Mouse (Mus musculus): ENCODE measurements at regions not wholly inside any gene's neighbourhood (a gene's known extent, or its start where the extent isn't known, plus 50 kb on each side); places are given as distances from the start of the nearest gene placed in this dataset.
"Not testable (repeated sequence)": the region's sequence is repeated elsewhere in the genome, so short reads cannot be mapped to it uniquely, and the experiment has no call there.

GRCm38 (mm10) chr1:181283539-181283938, 68.9 kb upstream of the Cnih3 start:
- not testable (repeated sequence) for H3K4me1 ChIP-seq (ENCODE audit: control insufficient read depth, insufficient read depth, low read length); H3K4me3 ChIP-seq (ENCODE audit: low read depth, low read length); H3K27ac ChIP-seq (ENCODE audit: low read depth, low read length); H3K9ac ChIP-seq (ENCODE audit: low read length); H3K4me2 ChIP-seq; DNase-seq (ENCODE audit: low spot score, missing footprints); H3K27me3 ChIP-seq (ENCODE audit: control insufficient read depth, insufficient read depth, low read length); H3K9me3 ChIP-seq (ENCODE audit: control insufficient read depth, low read length); H3K36me3 ChIP-seq (ENCODE audit: control insufficient read depth, insufficient read depth, low read length); ATAC-seq (ENCODE audit: low FRiP score)
- 88% methylated on average over 8 of the region's 8 CpGs for WGBS

- no peaks in the 10 kb centered on the region for H3K36me3 ChIP-seq (ENCODE audit: control insufficient read depth, insufficient read depth, low read length)
- no peak overlapping the region for H3K4me2 ChIP-seq
- H3K27me3 ChIP-seq (ENCODE audit: control insufficient read depth, insufficient read depth, low read length) = no peaks in the 10 kb centered on the region
- no peak for DNase-seq (ENCODE audit: low spot score, missing footprints)
- ATAC-seq (ENCODE audit: low FRiP score) = no peak
- H3K9me3 ChIP-seq (ENCODE audit: control insufficient read depth, low read length) = no peaks in the 10 kb centered on the region
- H3K9ac ChIP-seq (ENCODE audit: low read length) = no peak overlapping the region
- 79% methylated on average over 10 of the region's 10 CpGs for WGBS
- no peak overlapping the region for H3K4me3 ChIP-seq (ENCODE audit: low read depth, low read length)
- no peaks in the 10 kb centered on the region for H3K4me1 ChIP-seq (ENCODE audit: control insufficient read depth, insufficient read depth, low read length)
- H3K27ac ChIP-seq (ENCODE audit: low read depth, low read length) = no peak overlapping the region
Observed at GRCm38 (mm10) chr1:181284301-181285197, 67.9 kb upstream of the Cnih3 start.

GRCm38 (mm10) chr1:181285600-181285999, 66.8 kb upstream of the Cnih3 start:
- H3K9me3 ChIP-seq (ENCODE audit: control insufficient read depth, low read length) = no peaks in the 10 kb centered on the region
- no peaks in the 10 kb centered on the region for H3K36me3 ChIP-seq (ENCODE audit: control insufficient read depth, insufficient read depth, low read length)
- H3K4me1 ChIP-seq (ENCODE audit: control insufficient read depth, insufficient read depth, low read length) = no peaks in the 10 kb centered on the region
- H3K27ac ChIP-seq (ENCODE audit: low read depth, low read length) = no peak overlapping the region
- H3K4me3 ChIP-seq (ENCODE audit: low read depth, low read length) = no peak overlapping the region
- 94% methylated on average over 8 of the region's 8 CpGs for WGBS
- no peak overlapping the region for H3K4me2 ChIP-seq
- H3K27me3 ChIP-seq (ENCODE audit: control insufficient read depth, insufficient read depth, low read length) = no peaks in the 10 kb centered on the region
- DNase-seq (ENCODE audit: low spot score, missing footprints) (no peak), ATAC-seq (ENCODE audit: low FRiP score) (no peak)
- H3K9ac ChIP-seq (ENCODE audit: low read length) = no peak overlapping the region

- DNase-seq (ENCODE audit: low spot score, missing footprints) = no peak
- Histone ChIP-seq H3K9ac (ENCODE audit: low read length) (no peak overlapping the region), H3K36me3 (ENCODE audit: control insufficient read depth, insufficient read depth, low read length) (no peaks in the 10 kb centered on the region), H3K4me2 (no peak overlapping the region), H3K27ac (ENCODE audit: low read depth, low read length) (no peak overlapping the region), H3K9me3 (ENCODE audit: control insufficient read depth, low read length) (no peaks in the 10 kb centered on the region), H3K4me3 (ENCODE audit: low read depth, low read length) (no peak overlapping the region), H3K4me1 (ENCODE audit: control insufficient read depth, insufficient read depth, low read length) (no peaks in the 10 kb centered on the region), H3K27me3 (ENCODE audit: control insufficient read depth, insufficient read depth, low read length) (no peaks in the 10 kb centered on the region)
- ATAC-seq (ENCODE audit: low FRiP score) = no peak
- 81% methylated on average over 5 of the region's 5 CpGs for WGBS
Observed at GRCm38 (mm10) chr1:181286146-181286545, 66.3 kb upstream of the Cnih3 start.

- H3K9me3 ChIP-seq (ENCODE audit: control insufficient read depth, low read length) = no peaks in the 10 kb centered on the region
- H3K4me1 ChIP-seq (ENCODE audit: control insufficient read depth, insufficient read depth, low read length) = no peaks in the 10 kb centered on the region
- no peak overlapping the region for H3K4me2 ChIP-seq
- H3K27ac ChIP-seq (ENCODE audit: low read depth, low read length) = no peak overlapping the region
- ATAC-seq (ENCODE audit: low FRiP score) (no peak), DNase-seq (ENCODE audit: low spot score, missing footprints) (no peak)
- no peak overlapping the region for H3K9ac ChIP-seq (ENCODE audit: low read length)
- H3K4me3 ChIP-seq (ENCODE audit: low read depth, low read length) = no peak overlapping the region
- no peaks in the 10 kb centered on the region for H3K36me3 ChIP-seq (ENCODE audit: control insufficient read depth, insufficient read depth, low read length)
- 82% methylated on average over 1 of the region's 1 CpGs for WGBS
- H3K27me3 ChIP-seq (ENCODE audit: control insufficient read depth, insufficient read depth, low read length) = no peaks in the 10 kb centered on the region
Observed at GRCm38 (mm10) chr1:181287166-181287565, 65.3 kb upstream of the Cnih3 start.

GRCm38 (mm10) chr1:181289385-181290035, 62.9 kb upstream of the Cnih3 start:
- no peak for DNase-seq (ENCODE audit: low spot score, missing footprints)
- WGBS = 85% methylated on average over 13 of the region's 13 CpGs
- Histone ChIP-seq H3K9me3 (ENCODE audit: control insufficient read depth, low read length) (no peaks in the 10 kb centered on the region), H3K4me2 (no peak overlapping the region), H3K4me1 (ENCODE audit: control insufficient read depth, insufficient read depth, low read length) (no peaks in the 10 kb centered on the region), H3K36me3 (ENCODE audit: control insufficient read depth, insufficient read depth, low read length) (no peaks in the 10 kb centered on the region), H3K27me3 (ENCODE audit: control insufficient read depth, insufficient read depth, low read length) (no peaks in the 10 kb centered on the region), H3K27ac (ENCODE audit: low read depth, low read length) (no peak overlapping the region), H3K9ac (ENCODE audit: low read length) (no peak overlapping the region), H3K4me3 (ENCODE audit: low read depth, low read length) (no peak overlapping the region)
- no peak for ATAC-seq (ENCODE audit: low FRiP score)

- H3K4me1 ChIP-seq (ENCODE audit: control insufficient read depth, insufficient read depth, low read length) = no peaks in the 10 kb centered on the region
- ATAC-seq (ENCODE audit: low FRiP score) (no peak), DNase-seq (ENCODE audit: low spot score, missing footprints) (no peak)
- H3K27me3 ChIP-seq (ENCODE audit: control insufficient read depth, insufficient read depth, low read length) = no peaks in the 10 kb centered on the region
- 59% methylated on average over 6 of the region's 6 CpGs for WGBS
- no peak overlapping the region for H3K9ac ChIP-seq (ENCODE audit: low read length)
- no peaks in the 10 kb centered on the region for H3K36me3 ChIP-seq (ENCODE audit: control insufficient read depth, insufficient read depth, low read length)
- H3K27ac ChIP-seq (ENCODE audit: low read depth, low read length) = no peak overlapping the region
- H3K9me3 ChIP-seq (ENCODE audit: control insufficient read depth, low read length) = no peaks in the 10 kb centered on the region
- H3K4me3 ChIP-seq (ENCODE audit: low read depth, low read length) = no peak overlapping the region
- no peak overlapping the region for H3K4me2 ChIP-seq
Observed at GRCm38 (mm10) chr1:181291202-181291601, 61.2 kb upstream of the Cnih3 start.

GRCm38 (mm10) chr1:181291966-181292365, 60.5 kb upstream of the Cnih3 start:
- no peaks in the 10 kb centered on the region for H3K9me3 ChIP-seq (ENCODE audit: control insufficient read depth, low read length)
- H3K27me3 ChIP-seq (ENCODE audit: control insufficient read depth, insufficient read depth, low read length) = no peaks in the 10 kb centered on the region
- no peaks in the 10 kb centered on the region for H3K4me1 ChIP-seq (ENCODE audit: control insufficient read depth, insufficient read depth, low read length)
- no peak for DNase-seq (ENCODE audit: low spot score, missing footprints)
- no peak for ATAC-seq (ENCODE audit: low FRiP score)
- no peak overlapping the region for H3K9ac ChIP-seq (ENCODE audit: low read length)
- 86% methylated on average over 5 of the region's 5 CpGs for WGBS
- no peaks in the 10 kb centered on the region for H3K36me3 ChIP-seq (ENCODE audit: control insufficient read depth, insufficient read depth, low read length)
- no peak overlapping the region for H3K4me2 ChIP-seq
- no peak overlapping the region for H3K27ac ChIP-seq (ENCODE audit: low read depth, low read length)
- no peak overlapping the region for H3K4me3 ChIP-seq (ENCODE audit: low read depth, low read length)

GRCm38 (mm10) chr1:181293079-181293865, 59.2 kb upstream of the Cnih3 start:
- Histone ChIP-seq H3K4me1 (ENCODE audit: control insufficient read depth, insufficient read depth, low read length) (no peaks in the 10 kb centered on the region), H3K27me3 (ENCODE audit: control insufficient read depth, insufficient read depth, low read length) (no peaks in the 10 kb centered on the region), H3K36me3 (ENCODE audit: control insufficient read depth, insufficient read depth, low read length) (no peaks in the 10 kb centered on the region), H3K4me3 (ENCODE audit: low read depth, low read length) (no peak overlapping the region), H3K9me3 (ENCODE audit: control insufficient read depth, low read length) (no peaks in the 10 kb centered on the region), H3K4me2 (no peak overlapping the region), H3K27ac (ENCODE audit: low read depth, low read length) (no peak overlapping the region), H3K9ac (ENCODE audit: low read length) (no peak overlapping the region)
- WGBS = 87% methylated on average over 16 of the region's 16 CpGs
- ATAC-seq (ENCODE audit: low FRiP score) (no peak), DNase-seq (ENCODE audit: low spot score, missing footprints) (no peak)
